Mouse (Mus musculus) testis, adult 2 months (tissue): ENCODE measurements around the gene Ncor2.

Experiments used
- CTCF ChIP-seq: fragments of 200-500 bp; IDR thresholded peaks from 2 replicates; pipeline ENCODE4 v1.5.1; 2012; ENCODE audit warnings: low read depth, mild to moderate bottlenecking, inconsistent platforms, low read length, moderate library complexity; ENCODE audit not compliant: control insufficient read depth, insufficient read depth, insufficient replicate concordance
- POLR2A ChIP-seq: fragments of 200-500 bp; IDR thresholded peaks from 2 replicates; pipeline ENCODE4 v1.6.1; 2012; ENCODE audit warnings: low read depth, mild to moderate bottlenecking, inconsistent platforms, low read length, moderate library complexity; ENCODE audit not compliant: control insufficient read depth

DNA sequence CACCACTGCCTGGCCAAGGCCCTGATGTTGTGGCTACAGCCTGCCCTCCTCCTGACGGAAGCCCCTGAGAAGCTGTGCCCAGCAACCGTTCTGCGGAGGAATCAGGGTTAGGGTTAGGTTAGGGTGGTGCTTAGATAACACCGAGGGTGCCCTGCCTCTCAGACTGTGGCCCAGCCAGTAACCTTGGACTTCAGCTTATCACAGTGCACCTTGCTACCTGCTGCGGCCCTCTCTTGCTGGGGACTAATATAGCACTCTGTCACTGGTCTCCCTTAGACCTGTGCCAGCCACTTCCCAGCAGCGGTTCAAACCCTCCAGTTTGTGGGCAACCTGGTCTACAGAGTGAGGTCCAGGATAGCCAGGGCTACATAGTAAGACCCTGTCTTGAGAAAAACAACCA, 20.1 kb upstream of the Ncor2 start:
- TF ChIP-seq CTCF (no peak), POLR2A (no peak)
